Mouse (Mus musculus) heart, adult 2 months (tissue): ENCODE results near the gene Lrrk2.

Source experiments
- CTCF ChIP-seq: fragments of 200-600 bp; IDR thresholded peaks from 2 replicates; pipeline ENCODE4 v1.8.1; 2022; ENCODE audit warnings: antibody characterized with exemption, mild to moderate bottlenecking, moderate library complexity
- EP300 ChIP-seq: fragments of 200-500 bp; IDR thresholded peaks from 2 replicates; pipeline ENCODE4 v1.6.1; 2011; ENCODE audit warnings: low read depth, low read length, control low read depth; ENCODE audit not compliant: insufficient read depth
- POLR2A ChIP-seq: fragments of 200-500 bp; IDR thresholded peaks from 2 replicates; pipeline ENCODE4 v1.6.1; 2011; ENCODE audit warnings: mild to moderate bottlenecking, low read depth, low read length, control low read depth; ENCODE audit not compliant: insufficient read depth

DNA sequence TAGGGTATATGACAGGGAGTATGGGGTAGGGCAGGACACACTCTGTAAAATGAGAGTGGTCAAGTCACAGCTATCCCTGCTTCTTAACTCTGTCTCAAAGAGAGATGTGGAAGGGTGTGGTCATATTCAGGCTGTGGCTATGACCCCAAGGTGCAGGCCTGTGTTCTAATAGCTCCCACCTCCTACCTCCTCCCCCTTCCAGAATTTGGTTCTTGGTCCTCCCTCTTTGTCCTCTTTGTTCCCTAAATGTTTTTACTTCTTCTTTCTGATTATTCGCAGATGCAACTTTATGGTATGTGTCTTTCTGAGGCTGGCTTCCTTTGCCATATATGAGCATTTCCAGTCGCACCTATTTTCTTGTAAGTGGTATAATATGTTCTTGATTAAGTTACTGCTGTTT is 48.5 kb upstream of the Lrrk2 start:
- TF ChIP-seq CTCF (no peak), POLR2A (no peak), EP300 (no peak)
